Mouse (Mus musculus) liver, embryonic 13.5 days (tissue): ENCODE results near the gene Fasn. TPM values are rescaled to one million over a fixed set of nuclear protein-coding genes. Genes with fewer than 3 reads are reported as not detected.

Experiments
- ATAC-seq: fragments of 200-750 bp; cut with Nextera tagmentation; 2 replicates; pipeline ENCODE4 v1.8.0; 2017; ENCODE audit warnings: low read depth, mild to moderate bottlenecking, moderate number of reproducible peaks, moderate library complexity
- DNase-seq: peaks from one replicate; pipeline ENCODE4 v3.0.0; 2022
- H3K27ac ChIP-seq: fragments of 300-500 bp; sonication (generic); 2 replicates; pipeline ENCODE4 v1.5.1; 2015; ENCODE audit warnings: moderate library complexity, mild to moderate bottlenecking, inconsistent platforms
- H3K27me3 ChIP-seq: fragments of 300-500 bp; sonication (generic); 2 replicates; pipeline ENCODE4 v1.6.1; 2015; ENCODE audit warnings: mild to moderate bottlenecking, inconsistent platforms
- H3K36me3 ChIP-seq: fragments of 300-500 bp; sonication (generic); 2 replicates; pipeline ENCODE4 v1.6.1; 2015; ENCODE audit warnings: mild to moderate bottlenecking, inconsistent platforms
- H3K4me1 ChIP-seq: fragments of 300-500 bp; sonication (generic); replicated peaks from 2 replicates; pipeline ENCODE4 v1.6.1; 2015; ENCODE audit warnings: inconsistent platforms
- H3K4me2 ChIP-seq: fragments of 300-500 bp; sonication (generic); 2 replicates; pipeline ENCODE4 v1.6.1; 2015; ENCODE audit warnings: inconsistent platforms, mild to moderate bottlenecking, moderate library complexity
- H3K4me3 ChIP-seq: fragments of 300-500 bp; sonication (generic); replicated peaks from 2 replicates; pipeline ENCODE4 v1.5.1; 2015; ENCODE audit warnings: mild to moderate bottlenecking, inconsistent platforms
- H3K9ac ChIP-seq: fragments of 300-500 bp; sonication (generic); 2 replicates; pipeline ENCODE4 v1.6.1; 2015; ENCODE audit warnings: mild to moderate bottlenecking, inconsistent platforms
- H3K9me3 ChIP-seq: fragments of 300-500 bp; sonication (generic); replicated peaks from 2 replicates; pipeline ENCODE4 v1.6.1; 2016; ENCODE audit warnings: inconsistent platforms
- WGBS: fragments of 180-500 bp; shearing (Covaris S2); methylation state at CpG from one replicate; pipeline ENCODE4 v1.1.7; 2015; ENCODE audit not compliant: insufficient replicate concordance; 5-methylcytosine and 5-hydroxymethylcytosine counted together
- polyA plus RNA-seq: library from polyadenylated mRNA; unstranded; fragments of >200 nt; fragmentation: Nextera tagmentation; extraction: Ambion mirVana; gene quantifications from 2 replicates; pipeline ENCODE4 v1.2.1, GENCODE M21; 2015

Fasn gene
- polyA plus RNA-seq, 1 experiment from 2014 or later, result 15.3 TPM

GRCm38 (mm10) chr11:120817358-120817757 lies 7.0 kb downstream of the Fasn start:
- Histone ChIP-seq H3K4me2 (no peak overlapping the region), H3K4me3 (no peak overlapping the region), H3K27me3 (no peaks in the 10 kb centered on the region), H3K9me3 (no peaks in the 10 kb centered on the region), H3K36me3 (peaks cover 100% of the 10 kb centered on the region), H3K4me1 (peaks cover 19% of the 10 kb centered on the region), H3K27ac (no peak overlapping the region), H3K9ac (no peak overlapping the region)
- DNase-seq, result no peak
- WGBS, result 79% methylated on average over 6 of the region's 6 CpGs
- ATAC-seq, result no peak

GRCm38 (mm10) chr11:120812068-120812467 lies 12.3 kb downstream of the Fasn start:
- peaks cover 100% of the 10 kb centered on the region for H3K36me3 ChIP-seq
- no peak overlapping the region for H3K27ac ChIP-seq
- no peak for ATAC-seq
- H3K9ac ChIP-seq, result no peak overlapping the region
- H3K27me3 ChIP-seq, result no peaks in the 10 kb centered on the region
- H3K9me3 ChIP-seq, result no peaks in the 10 kb centered on the region
- no peak overlapping the region for H3K4me3 ChIP-seq
- no peak for DNase-seq
- WGBS, result 85% methylated on average over 16 of the region's 16 CpGs
- no peaks in the 10 kb centered on the region for H3K4me1 ChIP-seq
- no peak overlapping the region for H3K4me2 ChIP-seq

GRCm38 (mm10) chr11:120808010-120808409 lies 16.3 kb downstream of the Fasn start:
- H3K4me3 ChIP-seq, result no peak overlapping the region
- H3K27ac ChIP-seq, result no peak overlapping the region
- no peak overlapping the region for H3K9ac ChIP-seq
- WGBS, result 66% methylated on average over 12 of the region's 12 CpGs
- no peaks in the 10 kb centered on the region for H3K27me3 ChIP-seq
- DNase-seq (no peak), ATAC-seq (no peak)
- no peaks in the 10 kb centered on the region for H3K9me3 ChIP-seq
- peaks cover 74% of the 10 kb centered on the region for H3K36me3 ChIP-seq
- peaks cover 6% of the 10 kb centered on the region; the same call in 1 of the 2 replicates for H3K4me1 ChIP-seq
- no peak overlapping the region for H3K4me2 ChIP-seq

GRCm38 (mm10) chr11:120805375-120806298 lies 18.7 kb downstream of the Fasn start:
- no peak for DNase-seq

GRCm38 (mm10) chr11:120804769-120805168 lies 19.6 kb downstream of the Fasn start:
- no peaks in the 10 kb centered on the region for H3K9me3 ChIP-seq
- H3K9ac ChIP-seq, result no peak overlapping the region
- DNase-seq (no peak), ATAC-seq (no peak)
- peaks cover 41% of the 10 kb centered on the region for H3K36me3 ChIP-seq
- H3K27ac ChIP-seq, result no peak overlapping the region
- 75% methylated on average over 4 of the region's 4 CpGs for WGBS
- H3K4me1 ChIP-seq, result peaks cover 14% of the 10 kb centered on the region
- H3K27me3 ChIP-seq, result no peaks in the 10 kb centered on the region
- no peak overlapping the region for H3K4me2 ChIP-seq
- H3K4me3 ChIP-seq, result no peak overlapping the region

More at GRCm38 (mm10) chr11:120805375-120806298, 18.7 kb downstream of the Fasn start:
- H3K4me3 ChIP-seq, result no peak overlapping the region
- H3K27me3 ChIP-seq, result no peaks in the 10 kb centered on the region
- ATAC-seq, result no peak
- H3K9ac ChIP-seq, result no peak overlapping the region
- peaks cover 50% of the 10 kb centered on the region for H3K36me3 ChIP-seq
- no peak overlapping the region for H3K4me2 ChIP-seq
- 76% methylated on average over 7 of the region's 7 CpGs for WGBS
- H3K9me3 ChIP-seq, result no peaks in the 10 kb centered on the region
- peaks cover 6% of the 10 kb centered on the region; the same call in 1 of the 2 replicates for H3K4me1 ChIP-seq
- H3K27ac ChIP-seq, result no peak overlapping the region

GRCm38 (mm10) chr11:120804274-120804673 lies 20.1 kb downstream of the Fasn start:
- Histone ChIP-seq H3K4me2 (no peak overlapping the region), H3K9me3 (no peaks in the 10 kb centered on the region), H3K27me3 (no peaks in the 10 kb centered on the region), H3K4me3 (no peak overlapping the region), H3K9ac (no peak overlapping the region), H3K4me1 (peaks cover 17% of the 10 kb centered on the region), H3K36me3 (peaks cover 36% of the 10 kb centered on the region), H3K27ac (no peak overlapping the region)
- 70% methylated on average over 7 of the region's 7 CpGs for WGBS
- DNase-seq (no peak), ATAC-seq (no peak)

- Histone ChIP-seq H3K27ac (no peak overlapping the region), H3K27me3 (no peaks in the 10 kb centered on the region), H3K4me1 (peaks cover 24% of the 10 kb centered on the region), H3K36me3 (no peaks in the 10 kb centered on the region), H3K9me3 (no peaks in the 10 kb centered on the region), H3K9ac (no peak overlapping the region), H3K4me3 (no peak overlapping the region), H3K4me2 (no peak overlapping the region)
- DNase-seq (peak; percentile 71), ATAC-seq (peak; percentile 51)
- WGBS, result 12% methylated on average over 10 of the region's 10 CpGs
Measured at GRCm38 (mm10) chr11:120800061-120800904, 24.1 kb downstream of the Fasn start.

- H3K27me3 ChIP-seq, result no peaks in the 10 kb centered on the region
- no peak for ATAC-seq
- H3K4me3 ChIP-seq, result no peak overlapping the region
- no peaks in the 10 kb centered on the region for H3K9me3 ChIP-seq
- H3K4me2 ChIP-seq, result no peak overlapping the region
- H3K27ac ChIP-seq, result no peak overlapping the region
- peaks cover 32% of the 10 kb centered on the region for H3K4me1 ChIP-seq
- no peak for DNase-seq
- 43% methylated on average over 6 of the region's 6 CpGs for WGBS
- no peak overlapping the region for H3K9ac ChIP-seq
- peaks cover 5% of the 10 kb centered on the region for H3K36me3 ChIP-seq
Measured at GRCm38 (mm10) chr11:120799316-120799890, 24.9 kb downstream of the Fasn start.

- H3K27me3 ChIP-seq, result no peaks in the 10 kb centered on the region
- no peak for ATAC-seq
Measured at GRCm38 (mm10) chr11:120798244-120798643, 26.1 kb downstream of the Fasn start.

GRCm38 (mm10) chr11:120796614-120796946 lies 27.8 kb downstream of the Fasn start:
- ATAC-seq (peak; percentile 19; the same call in 1 of the 2 replicates), DNase-seq (no peak)
- Histone ChIP-seq H3K27me3 (no peaks in the 10 kb centered on the region), H3K9ac (peak overlapping the region; percentile 98), H3K4me1 (peaks cover 35% of the 10 kb centered on the region), H3K9me3 (no peaks in the 10 kb centered on the region), H3K36me3 (peaks cover 33% of the 10 kb centered on the region), H3K4me2 (peak overlapping the region; percentile 92), H3K4me3 (peak overlapping the region; percentile 97), H3K27ac (peak overlapping the region; percentile 67)
- 28% methylated on average over 8 of the region's 8 CpGs for WGBS

More at GRCm38 (mm10) chr11:120798244-120798643, 26.1 kb downstream of the Fasn start:
- no peaks in the 10 kb centered on the region for H3K9me3 ChIP-seq
- H3K4me2 ChIP-seq, result no peak overlapping the region
- H3K4me1 ChIP-seq, result peaks cover 35% of the 10 kb centered on the region
- H3K36me3 ChIP-seq, result peaks cover 17% of the 10 kb centered on the region
- no peak overlapping the region for H3K27ac ChIP-seq
- 30% methylated on average over 3 of the region's 3 CpGs for WGBS
- DNase-seq, result no peak
- H3K9ac ChIP-seq, result no peak overlapping the region
- no peak overlapping the region for H3K4me3 ChIP-seq
